Mouse (Mus musculus): ENCODE measurements around the gene Yif1a. TPM values are rescaled to one million over a fixed set of nuclear protein-coding genes. Genes with fewer than 3 reads are reported as not detected.
"Not testable (repeated sequence)": the region's sequence is repeated elsewhere in the genome, so short reads cannot be mapped to it uniquely, and the experiment has no call there.

The Yif1a gene
- polyA plus RNA-seq, 1 experiment from 2014 or later: 198 TPM

DNA sequence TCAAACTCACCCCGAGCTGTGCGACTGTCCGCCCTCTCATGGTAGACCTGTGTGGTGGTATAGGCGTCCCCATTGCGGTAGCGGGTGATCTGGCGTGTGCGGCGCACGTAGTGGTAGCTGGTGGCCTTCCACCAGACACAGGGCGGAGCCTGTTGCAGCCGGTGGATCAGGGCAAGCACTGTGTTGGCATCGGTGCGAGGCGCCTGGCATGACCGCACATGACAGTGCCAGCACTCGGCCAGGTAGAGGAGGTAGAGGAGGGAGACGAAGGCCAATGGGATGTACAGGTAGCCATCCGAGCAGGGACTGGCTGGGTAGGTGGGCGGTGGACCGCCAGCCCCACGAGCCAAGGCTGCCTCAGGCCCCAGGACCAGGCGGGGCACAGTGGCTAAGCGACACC, 5.7 kb upstream of the Yif1a start:
- Histone ChIP-seq H3K27me3 (replicated peaks; ENCODE audit: control insufficient read depth, insufficient read depth, low read length) (peaks cover 58% of the 10 kb centered on the region), H3K9me3 (ENCODE audit: control insufficient read depth) (no peaks in the 10 kb centered on the region), H3K9ac (ENCODE audit: low read depth, low read length) (no peak overlapping the region), H3K4me3 (ENCODE audit: low read depth, low read length) (no peak overlapping the region), H3K36me3 (ENCODE audit: control insufficient read depth, insufficient read depth) (no peaks in the 10 kb centered on the region), H3K27ac (ENCODE audit: low read depth, low read length) (no peak overlapping the region), H3K4me2 (replicated peaks; ENCODE audit: low read depth) (no peak overlapping the region), H3K4me1 (replicated peaks; ENCODE audit: control insufficient read depth, insufficient read depth, low read length) (0 out of 2 replicates have a peak, but pooled peaks cover 4% of the 10 kb centered on the region)
- no peak for TF ChIP-seq CTCF (IDR thresholded peaks at IDR 0.05; ENCODE audit: low read depth)
- no peak for ATAC-seq
- WGBS: 58% methylated on average over 24 of the region's 24 CpGs

DNA sequence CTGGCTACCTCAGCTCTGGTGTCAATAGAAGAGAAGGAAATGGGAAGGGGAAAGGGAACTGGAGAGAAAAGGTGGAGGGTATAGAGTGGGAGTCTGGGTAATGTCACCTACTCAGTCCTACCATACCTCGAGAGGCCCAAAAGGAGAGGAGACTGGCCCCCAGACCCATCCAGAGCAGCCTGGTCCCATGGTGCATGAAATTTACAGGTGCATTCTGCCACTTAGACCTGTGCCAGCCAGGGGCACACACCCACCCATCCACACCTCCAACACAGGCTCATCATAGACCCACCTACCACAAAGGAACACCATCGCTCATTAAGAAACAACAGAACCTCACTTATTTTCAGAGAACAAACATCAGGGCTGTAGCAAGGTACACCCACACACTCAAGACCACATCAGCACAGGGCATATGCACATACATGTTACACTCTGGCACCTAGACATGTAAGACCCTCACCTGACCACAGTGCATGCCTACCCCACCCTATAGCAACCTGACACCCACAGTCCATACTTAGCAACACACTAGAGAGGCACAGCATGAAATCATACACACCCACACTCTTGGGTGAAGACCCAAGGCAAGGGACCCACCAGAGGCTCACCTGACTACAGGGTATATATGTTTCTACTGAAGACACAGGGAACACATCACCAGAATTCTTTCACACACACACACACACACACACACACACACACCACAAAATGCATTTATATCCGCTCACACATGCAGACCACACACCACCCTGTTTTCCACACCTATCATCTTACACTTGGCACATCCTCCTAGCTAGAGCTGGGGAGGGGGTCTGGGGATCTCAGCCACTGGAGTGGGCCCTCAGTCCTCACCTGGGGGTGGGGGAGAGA, 4.1 kb upstream of the Yif1a start:
- H3K4me1 ChIP-seq (replicated peaks; ENCODE audit: control insufficient read depth, insufficient read depth, low read length): peaks cover 5% of the 10 kb centered on the region; the same call in 1 of the 2 replicates
- no peak overlapping the region for H3K9ac ChIP-seq (ENCODE audit: low read depth, low read length)
- ATAC-seq: no peak
- H3K9me3 ChIP-seq (ENCODE audit: control insufficient read depth): no peaks in the 10 kb centered on the region
- peak overlapping the region; percentile 84 for H3K4me2 ChIP-seq (replicated peaks; ENCODE audit: low read depth)
- H3K27ac ChIP-seq (ENCODE audit: low read depth, low read length): no peak overlapping the region
- WGBS: 64% methylated on average over 3 of the region's 3 CpGs
- H3K27me3 ChIP-seq (replicated peaks; ENCODE audit: control insufficient read depth, insufficient read depth, low read length): peaks cover 58% of the 10 kb centered on the region
- H3K36me3 ChIP-seq (ENCODE audit: control insufficient read depth, insufficient read depth): no peaks in the 10 kb centered on the region
- TF ChIP-seq CTCF (IDR thresholded peaks at IDR 0.05; ENCODE audit: low read depth): no peak
- H3K4me3 ChIP-seq (ENCODE audit: low read depth, low read length): peak overlapping the region; percentile 53; the same call in 1 of the 2 replicates

DNA sequence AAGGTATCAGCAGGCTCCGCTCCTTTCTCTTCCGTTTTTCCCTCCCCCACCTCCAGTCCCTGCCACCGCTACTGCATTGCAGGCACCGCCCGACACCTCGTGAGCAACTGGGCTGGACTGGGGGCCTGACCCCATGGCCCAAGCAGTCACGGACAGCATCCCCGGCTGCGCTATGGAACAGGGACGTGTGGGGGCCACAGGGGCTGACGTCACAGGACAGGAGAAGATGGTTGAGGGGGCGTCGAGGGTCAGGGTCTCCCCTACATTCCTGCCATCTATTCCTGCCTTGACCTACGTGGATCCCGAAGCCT, 3.5 kb upstream of the Yif1a start:
- peaks cover 4% of the 10 kb centered on the region for H3K36me3 ChIP-seq (ENCODE audit: control insufficient read depth, insufficient read depth)
- peaks cover 8% of the 10 kb centered on the region; the same call in 1 of the 2 replicates for H3K4me1 ChIP-seq (replicated peaks; ENCODE audit: control insufficient read depth, insufficient read depth, low read length)
- H3K4me2 ChIP-seq (replicated peaks; ENCODE audit: low read depth): peak overlapping the region; percentile 84
- no peak for TF ChIP-seq CTCF (IDR thresholded peaks at IDR 0.05; ENCODE audit: low read depth)
- peaks cover 57% of the 10 kb centered on the region for H3K27me3 ChIP-seq (replicated peaks; ENCODE audit: control insufficient read depth, insufficient read depth, low read length)
- no peaks in the 10 kb centered on the region for H3K9me3 ChIP-seq (ENCODE audit: control insufficient read depth)
- H3K4me3 ChIP-seq (ENCODE audit: low read depth, low read length): peak overlapping the region; percentile 53
- H3K9ac ChIP-seq (ENCODE audit: low read depth, low read length): no peak overlapping the region
- H3K27ac ChIP-seq (ENCODE audit: low read depth, low read length): no peak overlapping the region
- no peak for ATAC-seq
- 3% methylated on average over 14 of the region's 15 CpGs for WGBS

DNA sequence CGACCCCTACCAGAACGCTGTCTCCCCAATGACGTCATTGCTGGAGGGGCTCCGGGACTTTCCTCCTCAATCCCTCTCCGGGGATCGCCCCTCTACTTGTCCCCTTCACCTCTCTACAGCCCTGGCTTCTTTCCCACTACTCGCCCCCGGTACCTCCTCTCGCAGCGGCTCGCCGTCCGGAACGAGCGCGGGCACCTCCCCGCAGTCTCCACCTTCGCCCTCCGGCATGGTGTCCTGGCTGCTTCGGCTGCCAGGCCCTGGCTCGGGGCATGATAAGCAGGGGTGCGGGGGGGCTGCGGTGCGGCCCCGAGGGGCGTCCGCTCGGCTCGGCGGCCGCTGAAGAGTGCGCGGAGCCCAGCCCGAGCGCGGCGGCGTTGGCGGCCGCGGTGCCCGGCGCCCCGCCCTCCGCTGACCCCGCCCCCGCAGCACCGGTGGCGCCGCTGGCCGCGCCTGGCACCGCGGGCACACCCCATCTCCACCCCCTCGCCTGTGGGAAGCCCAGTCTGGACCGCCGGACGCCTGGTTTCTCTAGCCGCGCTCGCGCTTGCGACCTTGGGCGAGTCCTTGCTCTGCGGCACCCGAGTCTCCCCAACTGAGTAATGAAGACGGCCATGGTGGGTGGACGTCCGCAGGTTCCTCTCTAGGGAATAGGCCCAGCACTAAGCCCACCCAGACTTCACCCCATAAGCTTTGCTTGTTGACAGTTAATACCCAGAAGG, 3.0 kb upstream of the Yif1a start, which contains the start of gene Tmem151a:
TSS of gene Tmem151a (minus strand) at position 387 of the 719 bp plus-strand sequence.
- H3K4me2 ChIP-seq (replicated peaks; ENCODE audit: low read depth): peak within 1 kb of the TSS; percentile 84
- TF ChIP-seq CTCF (IDR thresholded peaks at IDR 0.05; ENCODE audit: low read depth): no peak
- peaks cover 8% of the 10 kb centered on the region; the same call in 1 of the 2 replicates for H3K4me1 ChIP-seq (replicated peaks; ENCODE audit: control insufficient read depth, insufficient read depth, low read length)
- peak within 1 kb of the TSS; percentile 53 for H3K4me3 ChIP-seq (ENCODE audit: low read depth, low read length)
- peaks cover 8% of the 10 kb centered on the region for H3K36me3 ChIP-seq (ENCODE audit: control insufficient read depth, insufficient read depth)
- under 1% methylated on average over 69 of the region's 69 CpGs for WGBS
- peaks cover 55% of the 10 kb centered on the region for H3K27me3 ChIP-seq (replicated peaks; ENCODE audit: control insufficient read depth, insufficient read depth, low read length)
- H3K9ac ChIP-seq (ENCODE audit: low read depth, low read length): 0 out of 2 replicates have a peak within 1 kb of the TSS, but pooled peaks have one; percentile 19
- H3K27ac ChIP-seq (ENCODE audit: low read depth, low read length): no peak within 1 kb of the TSS
- no peak for ATAC-seq
- no peaks in the 10 kb centered on the region for H3K9me3 ChIP-seq (ENCODE audit: control insufficient read depth)

DNA sequence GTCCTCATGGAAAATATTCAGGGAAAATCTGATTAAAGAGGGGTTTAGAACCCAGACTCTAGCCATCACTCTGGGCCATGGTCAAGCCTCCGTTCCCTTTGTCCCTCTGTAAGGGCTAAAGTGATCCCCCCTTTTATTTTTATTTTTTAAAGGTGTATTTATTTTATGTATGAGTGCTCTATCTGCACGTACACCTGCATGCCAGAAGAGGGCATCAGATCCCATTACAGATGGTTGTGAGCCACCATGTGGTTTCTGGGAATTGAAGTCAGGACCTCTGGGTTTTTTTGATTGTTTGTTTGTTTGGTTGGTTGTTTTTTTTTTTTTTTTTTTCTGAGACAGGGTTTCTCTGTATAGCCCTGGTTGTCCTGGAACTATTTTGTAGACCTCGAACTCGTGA, 1.8 kb upstream of the Yif1a start:
- H3K9me3 ChIP-seq (ENCODE audit: control insufficient read depth); H3K27ac ChIP-seq (ENCODE audit: low read depth, low read length); H3K4me1 ChIP-seq (replicated peaks; ENCODE audit: control insufficient read depth, insufficient read depth, low read length); H3K9ac ChIP-seq (ENCODE audit: low read depth, low read length); ATAC-seq; H3K4me2 ChIP-seq (replicated peaks; ENCODE audit: low read depth); H3K4me3 ChIP-seq (ENCODE audit: low read depth, low read length): not testable (repeated sequence)
- Histone ChIP-seq H3K36me3 (ENCODE audit: control insufficient read depth, insufficient read depth) (peaks cover 18% of the 10 kb centered on the region), H3K27me3 (replicated peaks; ENCODE audit: control insufficient read depth, insufficient read depth, low read length) (peaks cover 45% of the 10 kb centered on the region)
- WGBS: 53% methylated on average over 4 of the region's 4 CpGs
- peak; percentile 40 for TF ChIP-seq CTCF (IDR thresholded peaks at IDR 0.05; ENCODE audit: low read depth)

DNA sequence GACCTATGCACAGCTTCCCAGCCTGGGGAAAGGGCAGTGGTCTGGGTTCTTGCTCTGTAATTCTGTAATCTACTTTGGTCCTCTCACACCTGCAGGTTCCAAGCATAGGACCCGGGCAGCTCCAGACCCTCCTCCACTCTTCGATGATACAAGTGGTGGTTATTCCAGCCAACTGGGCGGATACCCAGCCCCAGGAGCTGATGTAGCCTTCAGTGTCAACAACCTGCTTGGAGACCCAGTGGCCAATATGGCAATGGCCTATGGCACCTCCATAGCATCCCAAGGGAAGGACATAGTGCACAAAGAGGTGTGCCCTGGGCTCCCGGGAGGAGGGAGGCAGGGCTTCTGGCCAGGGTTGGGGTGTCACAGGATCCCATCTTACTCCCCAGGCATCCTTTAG, 986 bp downstream of the Yif1a start:
- ATAC-seq: no peak
- H3K4me1 ChIP-seq (replicated peaks; ENCODE audit: control insufficient read depth, insufficient read depth, low read length): peaks cover 8% of the 10 kb centered on the region; the same call in 1 of the 2 replicates
- 87% methylated on average over 4 of the region's 4 CpGs for WGBS
- H3K27ac ChIP-seq (ENCODE audit: low read depth, low read length): peak overlapping the region; percentile 95; the same call in 1 of the 2 replicates
- H3K4me3 ChIP-seq (ENCODE audit: low read depth, low read length): peak overlapping the region; percentile 91
- no peak for TF ChIP-seq CTCF (IDR thresholded peaks at IDR 0.05; ENCODE audit: low read depth)
- H3K4me2 ChIP-seq (replicated peaks; ENCODE audit: low read depth): peak overlapping the region; percentile 81
- H3K36me3 ChIP-seq (ENCODE audit: control insufficient read depth, insufficient read depth): peaks cover 39% of the 10 kb centered on the region
- H3K27me3 ChIP-seq (replicated peaks; ENCODE audit: control insufficient read depth, insufficient read depth, low read length): peaks cover 21% of the 10 kb centered on the region
- H3K9ac ChIP-seq (ENCODE audit: low read depth, low read length): peak overlapping the region; percentile 78
- no peaks in the 10 kb centered on the region for H3K9me3 ChIP-seq (ENCODE audit: control insufficient read depth)
